Mouse (Mus musculus): ENCODE results near the gene Tcerg1l.

- TF ChIP-seq CTCF (IDR thresholded peaks at IDR 0.05; ENCODE audit: borderline replicate concordance, insufficient read depth, low read depth, low read length) (no peak), POLR2A (IDR thresholded peaks at IDR 0.05; ENCODE audit: borderline replicate concordance, insufficient read depth, low read length) (no peak)
These were observed 22.0 kb downstream of the Tcerg1l start for GRCm38 (mm10) chr7:138375573-138375972.
